Mouse (Mus musculus): ENCODE measurements at regions not wholly inside any gene's neighbourhood (a gene's known extent, or its start where the extent isn't known, plus 50 kb on each side); places are given as distances from the start of the nearest gene placed in this dataset.

DNA sequence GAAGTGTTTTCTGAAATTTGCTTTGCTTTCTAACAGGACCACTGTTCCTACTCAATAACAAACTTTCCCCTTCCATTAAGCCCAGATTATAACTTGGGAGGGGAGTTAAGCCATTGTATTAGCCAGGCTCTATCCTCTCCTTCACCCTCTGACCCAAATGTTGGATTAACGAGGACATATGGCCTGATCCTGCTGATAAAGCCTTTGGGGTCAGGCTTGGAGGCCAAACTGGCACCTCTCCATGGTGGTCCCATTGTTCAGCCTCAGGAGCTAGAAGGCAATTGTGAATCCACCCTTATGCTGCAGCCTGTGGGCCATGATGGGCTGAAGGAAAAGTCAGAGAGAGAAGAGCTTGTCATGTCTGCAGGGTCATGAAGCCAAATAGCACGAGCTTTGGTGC is 80.8 kb upstream of the Kiz start:
- H3K27me3 ChIP-seq (replicated peaks), result no peaks in the 10 kb centered on the region
- H3K4me1 ChIP-seq (ENCODE audit: control insufficient read depth in 1 of 2, insufficient read depth in 2 of 2), result no peaks in the 10 kb centered on the region
- no peak for DNase-seq (ENCODE audit: extremely low read depth)
- no peak overlapping the region for H3K27ac ChIP-seq (ENCODE audit: insufficient read depth, low read depth)
- dilution Hi-C loops (cut with MboI; ENCODE audit: extremely low pct_ligation_motif_present, extremely low pct_unique_long_range_greater_than_20kb, low sequenced_read_pairs) (no loop called here), in situ Hi-C loops (cut with MboI; ENCODE audit: low pct_ligation_motif_present, low pct_unique_long_range_greater_than_20kb, low sequenced_read_pairs) (no loop called here)
- no peak overlapping the region for H3K4me2 ChIP-seq (ENCODE audit: insufficient read depth, low read depth, poor library complexity, severe bottlenecking)
- H3K4me3 ChIP-seq (replicated peaks in 1 of 3; ENCODE audit: low read depth in 2 of 3, low read length in 2 of 3, poor library complexity in 1 of 3), result no peak overlapping the region
- H3K9me3 ChIP-seq (replicated peaks; ENCODE audit: low read length), result no peaks in the 10 kb centered on the region
- H3K36me3 ChIP-seq (replicated peaks in 1 of 2; ENCODE audit: control insufficient read depth in 1 of 2, insufficient read depth in 1 of 2, low read length in 1 of 2), result no peaks in the 10 kb centered on the region
- no peaks in the 10 kb centered on the region for H3K79me2 ChIP-seq (replicated peaks; ENCODE audit: control insufficient read depth, extremely low read depth, insufficient read depth, poor library complexity, severe bottlenecking)
- TF ChIP-seq JUN (IDR thresholded peaks at IDR 0.05; ENCODE audit: insufficient read depth, low read depth, low read length), result no peak
- TF ChIP-seq MAZ (IDR thresholded peaks at IDR 0.05; ENCODE audit: low read depth, low read length), result no peak
- no peak for TF ChIP-seq GABPA (IDR thresholded peaks at IDR 0.05; ENCODE audit: insufficient replicate concordance, low read depth, low read length)
- TF ChIP-seq EP300 (IDR thresholded peaks at IDR 0.05; ENCODE audit: low read length), result no peak
- TF ChIP-seq POLR2A (IDR thresholded peaks at IDR 0.05; ENCODE audit: low read depth, low read length), result no peak
- TF ChIP-seq IRF4 (IDR thresholded peaks at IDR 0.05; ENCODE audit: low read depth, low read length), result no peak
- TF ChIP-seq MAX (IDR thresholded peaks at IDR 0.05; ENCODE audit: low read length), result no peak
- TF ChIP-seq TCF12 (IDR thresholded peaks at IDR 0.05; ENCODE audit: low read depth, low read length), result no peak
- no peak for TF ChIP-seq KAT2A (IDR thresholded peaks at IDR 0.05; ENCODE audit: insufficient replicate concordance, low read length)
- TF ChIP-seq E2F4 (IDR thresholded peaks at IDR 0.05; ENCODE audit: insufficient replicate concordance, low read depth, low read length), result no peak
- TF ChIP-seq CHD1 (IDR thresholded peaks at IDR 0.05; ENCODE audit: low read depth, low read length), result no peak
- no peak for TF ChIP-seq POLR2AphosphoS2 (IDR thresholded peaks at IDR 0.05; ENCODE audit: low read depth, low read length)
- H3K9ac ChIP-seq (ENCODE audit: insufficient read depth, low read depth), result no peak overlapping the region

- Histone ChIP-seq H3K27ac (ENCODE audit: insufficient read depth, low read depth) (no peak overlapping the region), H3K79me2 (replicated peaks; ENCODE audit: control insufficient read depth, extremely low read depth, insufficient read depth, poor library complexity, severe bottlenecking) (no peaks in the 10 kb centered on the region), H3K9me3 (replicated peaks; ENCODE audit: low read length) (no peaks in the 10 kb centered on the region), H3K4me3 (replicated peaks in 1 of 3; ENCODE audit: low read depth in 2 of 3, low read length in 2 of 3, poor library complexity in 1 of 3) (no peak overlapping the region), H3K9ac (ENCODE audit: insufficient read depth, low read depth) (no peak overlapping the region), H3K4me2 (ENCODE audit: insufficient read depth, low read depth, poor library complexity, severe bottlenecking) (no peak overlapping the region), H3K27me3 (replicated peaks) (no peaks in the 10 kb centered on the region), H3K36me3 (replicated peaks in 1 of 2; ENCODE audit: control insufficient read depth in 1 of 2, insufficient read depth in 1 of 2, low read length in 1 of 2) (no peaks in the 10 kb centered on the region), H3K4me1 (ENCODE audit: control insufficient read depth in 1 of 2, insufficient read depth in 2 of 2) (no peaks in the 10 kb centered on the region)
- no peak for DNase-seq (ENCODE audit: extremely low read depth)
- no peak for TF ChIP-seq NRF1 (IDR thresholded peaks at IDR 0.05; ENCODE audit: low read depth, low read length)
- TF ChIP-seq RAD21 (IDR thresholded peaks at IDR 0.05; ENCODE audit: low read depth, low read length), result no peak; the same call in 1 of the 2 replicates
- no peak for TF ChIP-seq NELFE (IDR thresholded peaks at IDR 0.05; ENCODE audit: low read depth, low read length)
- no peak for TF ChIP-seq MYC (IDR thresholded peaks at IDR 0.05; ENCODE audit: low read depth, low read length)
- TF ChIP-seq RCOR1 (conservative IDR thresholded peaks at IDR 0.05; ENCODE audit: low read depth, low read length), result no peak
- no peak for TF ChIP-seq CHD1 (IDR thresholded peaks at IDR 0.05; ENCODE audit: low read depth, low read length)
- TF ChIP-seq ZNF384 (IDR thresholded peaks at IDR 0.05; ENCODE audit: low read depth, low read length), result no peak
- TF ChIP-seq PAX5 (IDR thresholded peaks at IDR 0.05; ENCODE audit: low read length), result no peak
- TF ChIP-seq USF2 (conservative IDR thresholded peaks at IDR 0.05; ENCODE audit: low read depth, low read length), result no peak
- dilution Hi-C loops (cut with MboI; ENCODE audit: extremely low pct_ligation_motif_present, extremely low pct_unique_long_range_greater_than_20kb, low sequenced_read_pairs) (no loop called here), in situ Hi-C loops (cut with MboI; ENCODE audit: low pct_ligation_motif_present, low pct_unique_long_range_greater_than_20kb, low sequenced_read_pairs) (no loop called here)
These were observed 68.4 kb upstream of the Kiz start for GRCm38 (mm10) chr2:146787132-146787810.

All from CH12.LX (cell line).